Mouse (Mus musculus): ENCODE measurements around the gene Iqsec1.
A peak's percentile ranks its signal among the peaks of the same experiment; 100 is the strongest.

The Iqsec1 gene

DNA sequence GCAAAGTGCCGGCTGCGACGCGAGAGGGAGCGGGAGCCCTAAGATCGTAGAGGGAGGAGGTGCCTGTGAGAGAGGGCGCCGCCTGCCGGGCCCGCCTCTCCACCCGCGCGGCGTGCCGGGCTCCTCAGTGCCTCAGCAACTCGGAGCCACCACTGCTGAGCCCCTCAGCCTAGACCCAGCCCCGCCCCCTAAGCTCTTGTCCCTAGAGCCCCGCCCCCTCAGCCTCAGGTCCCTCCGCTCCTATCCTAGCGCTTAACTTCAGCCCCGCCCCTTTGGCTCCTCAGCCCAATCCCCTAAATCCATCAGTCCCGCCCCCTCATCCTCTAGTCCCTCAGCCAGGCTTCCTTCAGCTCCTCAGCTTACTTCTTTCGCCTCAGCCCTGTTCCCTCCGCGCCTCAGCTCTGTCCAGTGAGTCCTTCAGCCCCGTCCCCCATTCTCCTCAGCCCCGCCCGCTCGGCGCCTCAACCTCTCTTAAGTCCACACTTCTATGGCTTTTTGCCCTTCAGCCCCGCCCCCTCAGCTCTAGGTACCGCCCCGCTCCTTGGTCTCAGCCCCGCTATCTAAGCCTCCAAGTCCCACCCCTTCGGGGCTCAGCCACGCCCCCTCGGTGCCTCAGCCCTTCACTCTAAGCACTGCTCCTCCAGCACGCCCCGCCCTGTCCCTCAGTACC lies at the start of gene Iqsec1:
Gene Iqsec1 (minus strand): TSS at position 38 of the 670 bp plus-strand sequence.
- peak; percentile 94 for DNase-seq (ENCODE audit: low spot score)

DNA sequence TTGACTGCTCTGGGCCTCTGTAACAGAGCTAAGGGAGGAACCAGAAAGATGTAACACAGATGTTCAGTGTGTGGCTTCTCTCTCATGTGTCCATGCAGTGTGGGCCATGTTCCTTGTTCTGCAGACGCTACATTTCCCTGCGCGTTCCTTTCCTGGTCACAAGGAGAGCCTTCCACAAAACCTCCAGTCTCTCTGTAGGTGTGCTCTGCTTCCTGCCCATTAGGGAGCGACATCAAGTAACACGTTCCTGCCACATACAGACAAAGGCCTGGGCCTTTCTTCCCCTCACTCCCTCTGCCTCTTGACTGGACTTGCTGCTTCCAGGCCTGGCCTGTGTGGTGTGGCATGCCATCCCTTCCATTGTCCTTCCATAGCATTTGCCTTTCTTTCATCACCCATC lies 39.8 kb upstream of the Iqsec1 start:
- no peak for DNase-seq (ENCODE audit: low spot score)

DNA sequence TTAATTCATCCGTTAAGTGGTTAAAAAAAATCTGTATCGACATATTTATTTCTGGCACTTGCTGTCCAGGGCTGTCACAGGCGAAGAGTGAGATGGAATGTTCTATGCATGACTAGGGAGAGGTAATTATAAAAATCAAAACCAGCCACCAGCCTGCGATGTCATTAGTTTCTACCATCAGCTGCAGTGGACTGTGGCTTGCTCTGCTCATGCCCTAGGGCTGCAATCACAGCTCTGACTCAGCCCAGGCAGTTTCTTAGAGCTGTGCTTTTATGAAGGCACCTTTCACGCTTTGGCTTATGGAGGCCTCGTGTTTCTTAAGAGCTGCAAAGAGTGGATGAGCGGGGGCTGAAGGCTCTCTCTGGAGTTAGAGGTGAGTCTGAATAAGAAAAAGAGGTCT lies 32.3 kb upstream of the Iqsec1 start:
- no peak for DNase-seq (ENCODE audit: low spot score)

DNA sequence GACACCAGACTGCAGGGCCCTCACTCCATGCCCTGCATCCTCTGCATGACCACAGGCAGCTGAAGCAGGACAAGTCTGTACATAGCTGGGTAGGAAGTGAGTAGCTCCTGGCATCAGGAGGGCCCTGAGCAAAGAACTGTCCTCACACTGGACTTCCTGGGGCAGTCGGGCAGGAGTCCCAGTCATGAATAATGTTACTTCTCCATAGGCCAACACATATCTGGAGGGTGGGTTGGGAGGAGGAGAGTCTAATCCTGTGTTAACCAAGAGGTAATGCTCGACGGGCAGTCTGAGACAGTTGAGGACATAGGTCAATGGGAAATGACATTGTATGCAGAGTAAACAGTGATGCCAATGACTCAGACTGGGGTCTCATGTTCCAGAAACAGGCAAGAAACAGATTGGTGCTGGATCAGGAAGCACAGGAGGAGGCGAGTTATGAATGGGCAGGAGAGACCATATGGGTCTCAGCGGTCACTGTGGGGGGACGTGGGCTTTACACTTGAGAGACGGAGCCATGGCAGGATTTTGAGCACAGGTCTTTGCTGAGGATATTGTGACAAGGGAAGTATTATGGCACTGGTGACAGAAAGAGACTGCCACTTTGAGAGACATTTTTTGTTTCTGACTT lies 28.2 kb upstream of the Iqsec1 start:
- no peak for DNase-seq (ENCODE audit: low spot score)

- DNase-seq (ENCODE audit: low spot score), result no peak
Measured at GRCm38 (mm10) chr6:91014198-91014958, 25.9 kb upstream of the Iqsec1 start.

DNA sequence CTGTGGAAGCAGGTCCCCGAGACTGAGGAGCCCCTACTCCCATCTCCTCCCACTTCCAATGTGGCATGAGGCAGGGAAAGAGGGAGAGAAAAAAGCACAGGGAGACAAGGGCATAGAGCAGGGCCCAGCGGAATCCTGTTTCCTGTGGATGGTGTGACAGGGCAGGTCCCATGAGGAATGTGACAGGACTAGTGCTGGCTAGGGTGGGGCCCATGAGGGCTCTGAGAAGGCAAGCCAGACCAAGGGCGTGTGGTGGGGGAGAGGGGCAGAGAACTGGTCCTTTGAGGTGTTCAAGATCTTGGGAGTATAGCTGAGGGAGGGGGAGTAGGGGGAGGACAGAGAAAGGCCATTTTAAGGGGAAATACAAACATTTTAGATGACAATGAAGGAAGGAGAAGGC lies 24.0 kb upstream of the Iqsec1 start:
- no peak for DNase-seq (ENCODE audit: low spot score)

GRCm38 (mm10) chr6:91011568-91011967 lies 23.1 kb upstream of the Iqsec1 start:
- DNase-seq (ENCODE audit: low spot score), result no peak

GRCm38 (mm10) chr6:91008284-91008830 lies 19.9 kb upstream of the Iqsec1 start:
- no peak for DNase-seq (ENCODE audit: low spot score)

DNA sequence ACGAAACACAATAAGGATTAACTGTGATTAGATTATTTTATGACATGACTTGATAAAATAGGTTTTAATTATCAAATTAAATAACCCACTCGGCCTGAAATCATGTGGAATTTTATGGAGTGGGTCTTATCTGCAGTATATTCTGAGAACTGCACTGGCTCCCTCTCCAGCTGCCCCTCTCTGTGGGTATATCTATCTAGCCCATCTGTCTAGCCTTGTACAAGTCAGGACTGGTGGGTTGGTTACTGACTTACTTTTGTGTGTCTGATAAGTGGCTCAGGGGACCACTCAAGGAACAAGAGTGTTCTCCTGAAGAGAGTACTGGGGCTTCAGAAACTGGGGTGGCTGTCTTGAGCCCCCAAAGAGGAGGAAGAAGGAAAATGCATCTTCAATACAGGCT lies 18.7 kb upstream of the Iqsec1 start:
- no peak for DNase-seq (ENCODE audit: low spot score)

DNA sequence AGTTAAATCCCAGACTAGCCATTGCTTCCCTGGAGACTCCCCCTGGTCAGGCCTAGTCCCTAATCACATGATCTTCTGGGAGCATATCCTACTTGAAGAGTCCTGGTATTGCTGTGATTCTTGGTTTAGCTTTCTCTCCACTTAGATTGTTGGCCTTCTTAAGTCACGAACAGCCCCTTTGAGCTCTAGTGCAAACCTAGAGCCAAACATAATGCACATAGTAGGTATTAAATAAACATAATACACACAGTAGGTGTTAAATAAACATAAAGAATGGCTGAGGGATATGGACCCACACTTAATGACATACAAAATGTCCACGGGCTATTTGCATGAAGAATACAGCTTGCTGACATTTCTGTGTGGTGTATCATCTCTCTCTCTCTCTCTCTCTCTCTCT lies 15.7 kb upstream of the Iqsec1 start:
- DNase-seq (ENCODE audit: low spot score), result no peak

- no peak for DNase-seq (ENCODE audit: low spot score)
Measured at GRCm38 (mm10) chr6:91003310-91003995, 15.0 kb upstream of the Iqsec1 start.

DNA sequence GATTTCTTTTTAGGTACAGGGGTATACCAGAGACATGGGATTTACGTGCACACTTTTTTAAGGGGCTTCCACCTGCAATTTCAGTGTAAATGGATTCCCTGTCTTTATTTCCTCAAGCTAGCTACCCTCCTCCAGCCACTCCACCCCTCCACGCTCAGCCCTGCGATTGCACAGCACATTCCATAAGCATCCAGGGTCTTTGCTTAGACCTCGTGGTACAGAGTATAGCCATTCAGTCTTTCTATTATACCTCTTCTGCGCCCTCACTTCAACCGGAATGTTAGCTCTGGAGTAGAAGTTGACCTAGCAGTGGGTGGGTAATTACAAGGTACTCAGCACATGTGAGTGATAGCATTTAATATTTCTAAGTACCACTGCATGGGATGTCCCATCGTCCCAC lies 13.1 kb upstream of the Iqsec1 start:
- DNase-seq (ENCODE audit: low spot score), result no peak

- no peak for DNase-seq (ENCODE audit: low spot score)
Measured at GRCm38 (mm10) chr6:91000819-91001525, 12.5 kb upstream of the Iqsec1 start.

- DNase-seq (ENCODE audit: low spot score), result no peak
Measured at GRCm38 (mm10) chr6:90999176-90999575, 10.7 kb upstream of the Iqsec1 start.

DNA sequence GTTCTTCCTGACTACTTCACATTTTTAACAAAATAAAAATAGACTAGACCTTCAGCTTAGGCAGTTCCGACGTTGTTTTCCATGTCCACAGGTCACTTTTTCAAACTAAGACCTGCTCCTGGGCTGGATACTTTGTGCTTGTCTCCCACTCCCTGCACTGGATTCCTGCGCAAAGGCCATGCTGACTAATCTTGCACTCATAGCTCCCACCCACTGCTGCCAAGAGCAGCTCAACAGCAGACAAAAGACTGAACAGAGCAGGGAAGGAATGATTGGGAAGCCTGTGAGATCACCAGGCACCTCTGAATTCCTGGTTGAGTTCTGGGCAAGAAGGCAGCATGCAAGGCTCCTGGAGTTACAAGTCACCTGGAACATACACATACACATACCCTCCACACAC lies 8.5 kb upstream of the Iqsec1 start:
- DNase-seq (ENCODE audit: low spot score), result no peak

- DNase-seq (ENCODE audit: low spot score), result no peak
Measured at GRCm38 (mm10) chr6:90996181-90996580, 7.7 kb upstream of the Iqsec1 start.

DNA sequence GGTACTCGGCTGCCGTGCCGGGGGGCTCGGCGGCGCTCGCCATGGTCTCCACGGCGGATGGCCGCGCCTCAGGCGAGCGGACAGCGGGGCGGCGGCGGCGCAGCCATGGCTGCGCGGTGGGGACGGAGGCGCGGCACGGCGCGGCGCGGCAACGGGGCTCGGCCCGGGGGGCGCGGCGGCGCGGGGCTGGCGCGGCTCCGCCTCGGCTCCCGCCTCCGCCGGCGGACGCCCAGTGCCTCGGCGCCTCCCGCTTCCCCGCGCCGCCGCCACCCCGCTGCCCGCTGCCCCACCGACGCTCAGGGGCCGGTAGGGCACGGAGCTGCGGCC lies 223 bp downstream of the Iqsec1 start:
- DNase-seq (ENCODE audit: low spot score), result no peak

GRCm38 (mm10) chr6:90987561-90988298 lies 755 bp downstream of the Iqsec1 start:
- peak; percentile 53 for DNase-seq (ENCODE audit: low spot score)

GRCm38 (mm10) chr6:90984101-90984500 lies 4.4 kb downstream of the Iqsec1 start:
- no peak for DNase-seq (ENCODE audit: low spot score)

DNA sequence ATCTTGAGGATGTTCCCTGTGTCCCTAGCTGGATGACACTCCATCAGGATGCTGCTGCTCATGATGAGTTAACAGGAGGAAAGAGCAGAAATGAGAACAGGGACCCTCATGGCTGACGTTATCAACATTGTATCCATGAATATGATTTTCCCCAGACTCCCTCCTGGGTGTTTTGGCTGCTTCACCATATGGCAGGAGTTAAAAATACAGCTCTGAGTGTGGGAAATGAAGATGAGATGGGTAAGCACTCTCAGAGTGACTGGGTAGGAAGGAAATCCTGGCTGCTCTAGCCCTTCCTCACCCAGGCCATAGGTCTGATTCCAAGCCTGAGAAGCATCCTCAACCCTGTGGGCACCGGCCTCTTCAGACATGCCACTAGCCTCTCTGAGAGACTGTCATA lies 14.2 kb downstream of the Iqsec1 start:
- no peak for DNase-seq (ENCODE audit: low spot score)

DNA sequence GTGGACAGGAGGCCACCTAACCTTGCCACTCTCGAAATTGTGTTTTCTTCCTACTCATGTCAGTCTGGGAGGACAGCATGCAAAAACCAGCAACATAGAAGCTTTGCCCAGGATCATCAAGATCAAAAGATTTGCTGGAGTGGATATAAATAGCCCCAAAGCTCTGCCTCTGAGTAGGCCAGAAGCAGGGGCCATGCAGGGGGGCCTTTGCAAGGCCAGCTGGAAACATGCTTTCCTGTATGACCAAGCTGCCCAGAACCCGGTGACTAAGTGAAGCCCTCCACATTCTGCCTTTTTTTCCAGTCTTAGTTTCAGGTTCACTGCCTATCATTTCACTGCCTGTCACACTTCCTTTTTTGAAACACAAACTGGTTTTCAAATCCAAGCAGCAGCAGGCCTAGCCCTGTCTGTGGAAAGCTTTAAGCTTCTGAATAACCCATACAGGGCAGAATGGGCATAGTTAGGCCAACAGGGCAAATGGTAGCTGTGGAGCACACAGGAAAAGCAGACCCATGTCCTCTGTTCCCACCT lies 19.1 kb downstream of the Iqsec1 start:
- no peak for DNase-seq (ENCODE audit: low spot score)
